Mouse (Mus musculus): Measurements from ENCODE around the gene Olfr801. TPM values are rescaled to one million over a fixed set of nuclear protein-coding genes. Genes with fewer than 3 reads are reported as not detected.

Olfr801 gene
- polyA plus RNA-seq, 1 experiment from 2014 or later = not detected

Other genes starting within 250 kb of the Olfr801 start
- not detected in 2 replicates for gene Olfr786, start 246.6 kb downstream of the Olfr801 start, polyA plus RNA-seq (2015; fragmentation: Nextera tagmentation; extraction: Ambion mirVana)
- gene Olfr787, start 212.0 kb downstream of the Olfr801 start, polyA plus RNA-seq (2015; fragmentation: Nextera tagmentation; extraction: Ambion mirVana) = not detected in 2 replicates
- not detected in 2 replicates for gene Olfr788, start 202.9 kb downstream of the Olfr801 start, polyA plus RNA-seq (2015; fragmentation: Nextera tagmentation; extraction: Ambion mirVana)
- gene Olfr789, start 189.1 kb downstream of the Olfr801 start, polyA plus RNA-seq (2015; fragmentation: Nextera tagmentation; extraction: Ambion mirVana) = not detected in 2 replicates
- not detected in 2 replicates for gene Olfr790, start 175.4 kb downstream of the Olfr801 start, polyA plus RNA-seq (2015; fragmentation: Nextera tagmentation; extraction: Ambion mirVana)
- gene Olfr791, start 152.1 kb downstream of the Olfr801 start, polyA plus RNA-seq (2015; fragmentation: Nextera tagmentation; extraction: Ambion mirVana) = not detected in 2 replicates
- gene Olfr792, start 134.7 kb downstream of the Olfr801 start, polyA plus RNA-seq (2015; fragmentation: Nextera tagmentation; extraction: Ambion mirVana) = not detected in 2 replicates
- not detected in 2 replicates for gene Olfr794, start 106.2 kb downstream of the Olfr801 start, polyA plus RNA-seq (2015; fragmentation: Nextera tagmentation; extraction: Ambion mirVana)
- gene Olfr796, start 61.3 kb downstream of the Olfr801 start, polyA plus RNA-seq (2015; fragmentation: Nextera tagmentation; extraction: Ambion mirVana) = not detected in 2 replicates
- gene Olfr798, start 45.9 kb downstream of the Olfr801 start, polyA plus RNA-seq (2015; fragmentation: Nextera tagmentation; extraction: Ambion mirVana) = not detected in 2 replicates
- gene Olfr799, start 36.4 kb downstream of the Olfr801 start, polyA plus RNA-seq (2015; fragmentation: Nextera tagmentation; extraction: Ambion mirVana) = not detected in 2 replicates
- not detected in 2 replicates for gene Olfr800, start 16.2 kb downstream of the Olfr801 start, polyA plus RNA-seq (2015; fragmentation: Nextera tagmentation; extraction: Ambion mirVana)
- not detected in 2 replicates for gene Olfr802, start 14.3 kb upstream of the Olfr801 start, polyA plus RNA-seq (2015; fragmentation: Nextera tagmentation; extraction: Ambion mirVana)
- gene Olfr803, start 20.4 kb upstream of the Olfr801 start, polyA plus RNA-seq (2015; fragmentation: Nextera tagmentation; extraction: Ambion mirVana) = not detected in 2 replicates
- not detected in 2 replicates for gene Olfr804, start 29.3 kb upstream of the Olfr801 start, polyA plus RNA-seq (2015; fragmentation: Nextera tagmentation; extraction: Ambion mirVana)
- not detected in 2 replicates for gene Olfr805, start 55.5 kb upstream of the Olfr801 start, polyA plus RNA-seq (2015; fragmentation: Nextera tagmentation; extraction: Ambion mirVana)
- not detected in 2 replicates for gene Olfr806, start 68.1 kb upstream of the Olfr801 start, polyA plus RNA-seq (2015; fragmentation: Nextera tagmentation; extraction: Ambion mirVana)
- not detected in 2 replicates for gene Olfr807, start 83.9 kb upstream of the Olfr801 start, polyA plus RNA-seq (2015; fragmentation: Nextera tagmentation; extraction: Ambion mirVana)
- gene Olfr808, start 91.6 kb upstream of the Olfr801 start, polyA plus RNA-seq (2015; fragmentation: Nextera tagmentation; extraction: Ambion mirVana) = not detected in 2 replicates
- gene Olfr809, start 100.8 kb upstream of the Olfr801 start, polyA plus RNA-seq (2015; fragmentation: Nextera tagmentation; extraction: Ambion mirVana) = not detected in 2 replicates
- gene Olfr810, start 121.1 kb upstream of the Olfr801 start, polyA plus RNA-seq (2015; fragmentation: Nextera tagmentation; extraction: Ambion mirVana) = not detected in 2 replicates
- not detected in 2 replicates for gene Olfr811, start 130.5 kb upstream of the Olfr801 start, polyA plus RNA-seq (2015; fragmentation: Nextera tagmentation; extraction: Ambion mirVana)
- not detected in 2 replicates for gene Olfr812, start 172.2 kb upstream of the Olfr801 start, polyA plus RNA-seq (2015; fragmentation: Nextera tagmentation; extraction: Ambion mirVana)
- gene Olfr813, start 181.5 kb upstream of the Olfr801 start, polyA plus RNA-seq (2015; fragmentation: Nextera tagmentation; extraction: Ambion mirVana) = not detected in 2 replicates
- gene Olfr814, start 206.0 kb upstream of the Olfr801 start, polyA plus RNA-seq (2015; fragmentation: Nextera tagmentation; extraction: Ambion mirVana) = not detected in 2 replicates
- not detected in 2 replicates for gene Olfr815, start 232.0 kb upstream of the Olfr801 start, polyA plus RNA-seq (2015; fragmentation: Nextera tagmentation; extraction: Ambion mirVana)
- gene Olfr816, start 241.7 kb upstream of the Olfr801 start, polyA plus RNA-seq (2015; fragmentation: Nextera tagmentation; extraction: Ambion mirVana) = not detected in 2 replicates

Measured in intestine, embryonic 16.5 days (tissue).